Mouse (Mus musculus): ENCODE data around the gene Braf. TPM values are rescaled to one million over a fixed set of nuclear protein-coding genes. Genes with fewer than 3 reads are reported as not detected.

The Braf gene
- total RNA-seq, 2 experiments from 2014 or later: 5.0 to 6.2 TPM

DNA sequence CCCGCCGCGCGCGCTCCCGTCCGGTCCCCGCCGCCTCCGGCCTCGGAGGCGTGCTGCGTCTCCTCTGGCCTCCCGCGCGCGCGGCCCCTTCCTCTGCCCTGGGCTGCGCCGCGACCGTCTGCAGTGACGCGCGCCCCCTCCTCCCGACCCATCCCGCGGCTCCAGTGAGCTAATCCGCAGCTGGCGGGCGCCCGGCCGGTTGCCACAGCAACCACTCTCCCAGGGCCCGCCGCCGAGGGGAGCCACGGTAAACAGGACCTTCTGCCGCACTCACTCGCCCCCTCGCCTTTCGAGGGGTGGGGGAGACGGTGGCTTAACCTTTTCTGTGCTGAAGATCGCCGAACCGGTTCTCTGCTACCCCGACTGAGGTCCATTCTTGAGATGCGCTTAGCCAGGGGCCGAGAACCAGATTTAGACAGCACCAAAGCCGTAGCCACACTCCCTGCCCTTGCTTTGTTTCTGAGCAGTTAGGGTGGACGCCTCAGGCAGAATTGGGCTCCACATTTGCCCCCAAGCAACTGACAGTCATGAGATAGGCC lies 167.5 kb downstream of the Braf start, which contains the start of gene Dennd2a:
Dennd2a (minus strand) TSS at position 145 of the 539 bp plus-strand sequence.
- DNase-seq (ENCODE audit: low spot score): peak; percentile 59

DNA sequence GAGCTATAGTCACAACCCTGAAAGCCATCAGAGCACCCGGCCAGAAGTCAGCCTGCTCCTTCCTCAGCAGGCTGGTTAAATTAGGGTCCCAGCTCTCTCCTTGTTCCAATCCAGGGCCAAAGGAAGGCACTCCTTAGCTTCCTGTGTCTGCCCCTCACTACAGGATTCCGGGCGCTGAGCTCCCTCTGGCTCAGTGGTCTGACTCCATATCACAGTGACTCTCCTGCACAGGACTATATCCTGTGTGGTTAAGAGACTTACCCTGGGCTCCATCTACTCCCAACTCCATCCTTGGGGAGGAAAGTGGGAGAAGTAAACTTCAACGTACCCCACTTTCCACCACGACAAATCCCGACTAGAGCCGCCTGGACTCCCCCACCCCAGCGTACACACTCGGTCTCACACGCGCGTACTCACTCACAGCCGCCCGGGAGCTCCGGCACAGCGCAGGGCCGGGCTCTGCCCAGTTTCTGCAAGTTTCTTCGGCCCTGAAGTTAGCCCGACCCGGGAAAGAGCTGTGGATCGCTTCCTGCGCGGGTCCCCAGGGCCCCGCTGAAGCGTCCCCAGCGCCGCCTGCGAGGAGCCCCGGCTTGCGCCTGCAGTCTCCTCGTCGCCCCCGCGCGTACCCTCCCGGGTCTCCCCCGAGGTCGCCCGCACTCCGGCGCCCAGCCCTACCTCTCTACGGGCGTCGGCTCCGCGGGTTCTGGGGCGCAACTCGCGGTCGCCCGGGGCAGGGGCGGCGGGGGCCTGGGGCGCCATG lies 168.2 kb downstream of the Braf start:
- DNase-seq (ENCODE audit: low spot score): peak; percentile 25

DNA sequence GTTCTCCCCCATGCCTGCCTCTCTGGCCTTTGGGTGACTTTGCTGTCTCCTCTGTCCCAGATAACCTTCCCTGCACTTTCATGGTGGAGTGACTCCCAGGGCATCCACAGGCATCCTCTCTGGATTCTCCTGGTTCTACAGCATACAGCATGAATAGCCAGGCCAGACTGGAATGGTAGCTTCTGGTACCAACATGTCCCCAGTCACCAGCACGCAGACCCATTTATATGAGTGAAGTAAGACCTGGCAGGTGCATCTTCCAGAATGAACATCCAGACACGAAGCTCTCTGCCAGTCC lies 169.7 kb downstream of the Braf start:
- no peak for DNase-seq (ENCODE audit: low spot score)

DNA sequence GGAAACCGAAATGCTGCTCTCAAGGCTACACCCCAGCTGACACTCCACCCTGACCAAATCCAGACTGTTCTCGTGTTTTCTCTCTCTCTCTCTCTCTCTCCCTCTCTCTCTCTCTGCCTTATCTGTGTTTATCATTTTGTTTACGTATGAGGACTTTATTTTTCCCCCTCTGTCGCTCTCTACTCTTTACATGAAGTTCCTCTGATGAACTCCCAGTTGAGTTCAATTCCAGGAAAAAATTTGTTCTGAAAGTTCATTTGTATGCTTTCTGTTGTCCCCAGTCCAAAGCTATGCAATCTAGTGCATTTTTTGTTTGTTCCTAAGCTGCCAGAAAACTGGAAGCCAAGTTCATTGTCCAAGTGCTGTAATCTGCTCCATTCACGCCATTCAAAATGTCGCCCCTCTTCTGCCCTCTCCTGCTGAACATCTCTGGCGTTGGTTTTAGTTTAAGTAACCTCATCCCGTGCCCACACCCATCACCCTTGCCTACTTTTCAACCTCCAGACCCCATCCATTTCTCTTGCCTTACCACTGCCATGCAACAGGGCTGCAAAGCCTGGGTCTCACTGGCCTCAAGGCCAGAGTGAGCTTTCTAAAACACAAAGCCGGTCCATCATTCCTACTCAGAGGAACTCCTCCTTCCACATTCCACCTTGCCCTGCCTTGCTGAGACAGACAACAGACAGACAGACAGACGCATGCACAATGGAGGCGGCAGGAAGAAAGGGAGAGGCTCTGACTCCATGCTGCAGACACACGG lies 170.2 kb downstream of the Braf start:
- DNase-seq (ENCODE audit: low spot score): no peak

Other genes starting within 250 kb of the Braf start
- 1 to 10 TPM; 2.8 to 3.1 TPM for gene Dennd2a, start 167.6 kb downstream of the Braf start, total RNA-seq (2021)
- gene Adck2, start 151.6 kb downstream of the Braf start, total RNA-seq (2021): 1 to 10 TPM; 4.3 to 4.9 TPM
- 1 to 10 TPM in 1 of 2 experiments, not detected in 1; 1.3 TPM for gene Gm42420, start 139.7 kb downstream of the Braf start, total RNA-seq (2021)
- 100 to 1,000 TPM; 383 to 422 TPM for gene Ndufb2, start 132.9 kb downstream of the Braf start, total RNA-seq (2021)
- gene Mrps33, start 85.5 kb upstream of the Braf start, total RNA-seq (2021): 10 to 100 TPM; 50.8 to 55.1 TPM
- 1 to 10 TPM in 1 of 2 experiments, under 1 TPM in 1; 0.47 to 1.6 TPM for gene Tmem178b, start 147.8 kb upstream of the Braf start, total RNA-seq (2021)

Data from gastrocnemius, adult 18-20 months (tissue).